Mouse (Mus musculus) T-helper 17 cell (primary cell): Measurements from ENCODE around the gene Acy3.
"Not testable (repeated sequence)": the region's sequence is repeated elsewhere in the genome, so short reads cannot be mapped to it uniquely, and the experiment has no call there.

Experiments
- in situ Hi-C, 2 experiments: fragments of 300-600 bp; cut with MboI, MseI; formaldehyde crosslinking; loops; 1 replicate in 1 of 2; 2 replicates in 1 of 2; pipeline ENCODE4 v1.15.1; 2025; ENCODE audit warnings: high pct_unique_total_duplicates in 2 of 2

Acy3 gene

DNA sequence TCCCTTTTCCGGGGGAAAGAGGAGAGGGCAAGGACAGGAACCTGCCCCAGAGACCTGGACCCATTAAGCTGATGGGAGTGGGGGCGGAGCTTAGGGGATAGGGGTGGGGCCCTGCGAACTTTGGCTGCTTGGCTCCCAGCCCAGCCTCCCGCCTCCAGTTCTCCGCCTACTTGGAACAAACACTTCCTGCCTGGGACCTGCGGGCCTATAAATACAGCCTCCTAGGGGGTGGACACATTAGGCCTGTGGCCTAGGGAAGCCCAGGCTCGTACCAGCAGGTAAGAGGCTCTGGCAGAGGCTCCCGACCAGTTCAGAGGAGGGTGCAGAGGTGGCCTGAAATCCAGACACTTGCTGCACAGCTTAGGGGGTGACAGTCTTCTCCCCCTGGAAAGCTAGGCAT lies at the start of gene Acy3:
Gene Acy3, plus strand, starts transcription at position 237 of the 400 bp plus-strand sequence.
- in situ Hi-C loops, result no loop called here

DNA sequence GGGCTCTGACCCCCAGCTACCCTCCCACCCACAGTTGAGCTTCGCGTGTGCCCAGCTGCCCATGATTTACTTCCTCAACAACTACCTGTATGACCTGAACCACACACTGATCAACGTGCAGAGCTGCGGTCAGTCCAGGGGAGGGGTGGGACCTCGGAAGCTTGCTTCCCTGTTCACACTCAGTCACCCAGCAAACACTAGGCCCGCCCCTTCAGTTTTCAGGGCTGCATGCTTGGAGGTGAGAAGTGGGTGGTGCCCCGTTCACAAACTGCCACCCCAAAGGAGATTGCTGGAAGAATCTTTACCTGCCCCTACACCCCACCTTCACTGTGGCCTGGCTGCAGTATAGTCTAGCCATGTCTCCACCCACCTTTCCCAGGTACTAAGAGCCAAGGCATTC lies 44.1 kb upstream of the Acy3 start:
- in situ Hi-C loops, result loop anchor here in 1 of 2 experiments (5.0 kb wide), 1 partner anchor 40 kb away; no protein-coding TSS in a partner anchor

DNA sequence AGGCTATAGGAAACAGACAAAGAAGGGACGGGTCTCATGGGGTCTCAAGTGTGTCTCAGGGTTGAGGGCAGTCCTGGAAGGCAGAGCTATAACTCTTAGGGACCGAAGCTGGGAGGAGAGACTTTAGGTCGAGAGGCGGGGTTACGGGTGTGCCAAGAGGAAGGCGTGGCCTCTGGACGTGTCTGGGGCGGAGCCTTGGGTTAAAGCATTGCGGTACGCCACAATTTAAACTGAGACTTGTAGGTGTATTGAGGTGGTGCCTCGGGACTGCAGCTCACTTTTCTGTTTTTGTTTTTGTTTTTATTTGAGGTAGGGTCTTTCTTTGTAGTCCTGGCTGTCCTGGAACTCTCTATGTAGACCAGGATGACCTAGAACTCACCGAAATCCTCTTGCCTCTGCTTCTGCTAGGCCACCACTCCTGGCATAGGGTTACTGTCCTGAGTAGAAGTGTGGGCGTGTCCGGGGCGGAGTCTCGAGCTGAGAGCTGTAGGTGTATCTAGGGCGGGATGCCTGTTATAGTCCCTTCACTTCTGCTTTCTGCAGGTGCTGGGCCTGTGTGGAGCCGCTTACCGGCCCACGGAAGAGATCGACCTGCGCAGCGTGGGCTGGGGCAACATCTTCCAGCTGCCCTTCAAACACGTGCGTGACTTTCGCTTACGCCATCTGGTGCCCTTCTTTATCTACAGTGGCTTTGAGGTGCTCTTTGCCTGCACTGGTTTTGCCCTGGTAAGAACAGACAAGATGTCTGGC lies 43.2 kb upstream of the Acy3 start:
- in situ Hi-C loops, result loop anchor here in 1 of 2 experiments (5.0 kb wide), 1 partner anchor 39 kb away; no protein-coding TSS in a partner anchor

DNA sequence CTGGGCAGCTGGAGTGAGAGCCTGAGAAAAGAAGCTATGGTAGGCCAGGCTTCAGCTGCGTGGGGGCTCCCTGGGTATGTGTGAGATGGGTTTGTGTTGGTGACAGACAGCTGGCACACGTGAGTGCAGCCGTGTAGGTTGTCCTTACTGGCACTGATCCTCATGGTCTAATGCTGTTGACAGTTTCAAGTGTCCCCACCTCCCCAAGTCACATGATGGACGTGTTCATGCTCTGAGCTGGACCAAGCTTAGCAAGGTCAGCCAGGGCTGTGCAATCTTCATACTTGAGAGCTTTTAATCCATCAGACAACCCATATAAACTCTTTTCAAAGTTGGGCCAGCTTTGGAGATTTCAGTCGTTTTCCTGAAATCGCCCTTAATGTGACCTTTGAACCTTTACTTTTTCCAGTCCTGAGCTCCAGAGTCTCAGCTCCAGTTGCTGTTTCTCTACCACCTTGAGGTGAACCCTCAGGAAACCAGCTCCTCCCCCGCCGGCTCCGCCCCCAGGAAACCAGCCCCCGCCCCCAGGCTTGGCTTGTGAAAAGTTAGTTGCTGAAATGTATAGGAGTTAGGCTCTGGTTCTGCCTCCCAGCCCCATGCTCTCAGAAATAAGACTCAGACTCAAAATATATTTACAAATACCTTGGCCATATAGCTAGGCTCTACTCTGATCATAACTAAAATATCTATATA lies 40.4 kb upstream of the Acy3 start:
- in situ Hi-C loops, result no loop called here

DNA sequence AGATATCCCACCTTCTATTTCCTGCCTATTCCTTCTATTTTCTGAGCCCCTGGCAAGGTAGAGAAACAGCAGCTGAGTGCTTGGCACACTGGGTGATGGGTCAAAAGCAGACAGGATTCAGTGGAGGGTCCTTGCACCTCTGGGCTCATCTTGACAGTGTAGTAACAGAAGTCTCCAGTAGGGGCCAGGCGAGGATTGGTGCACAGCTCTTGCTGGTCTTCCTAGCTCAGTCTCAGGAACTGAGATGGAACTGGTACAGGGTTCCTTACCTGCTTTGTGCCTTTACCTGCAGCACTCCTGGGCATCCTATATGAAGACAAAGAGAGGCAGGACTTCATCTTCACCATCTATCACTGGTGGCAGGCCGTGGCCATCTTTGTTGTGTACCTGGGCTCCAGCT lies 39.7 kb upstream of the Acy3 start:
- in situ Hi-C loops, result no loop called here

DNA sequence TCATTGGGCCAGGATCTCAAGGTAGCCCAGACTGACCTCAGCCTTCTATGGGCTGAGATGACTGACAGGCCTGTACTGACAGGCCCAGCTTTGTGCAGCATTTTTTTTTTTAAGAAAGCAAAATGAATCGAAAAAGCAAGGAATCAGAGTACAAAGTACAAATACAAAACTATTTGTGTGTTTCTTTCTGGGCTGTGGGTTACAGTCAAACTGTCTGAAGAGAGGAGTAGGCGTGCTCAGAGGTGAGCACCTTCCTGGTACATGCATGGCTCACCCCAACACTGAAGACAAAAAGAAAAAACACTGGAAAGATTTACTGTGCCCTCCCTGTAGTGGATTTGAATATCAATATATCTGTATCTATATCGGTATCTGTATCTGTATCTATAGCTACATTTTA lies 38.6 kb upstream of the Acy3 start:
- in situ Hi-C loops, result no loop called here

DNA sequence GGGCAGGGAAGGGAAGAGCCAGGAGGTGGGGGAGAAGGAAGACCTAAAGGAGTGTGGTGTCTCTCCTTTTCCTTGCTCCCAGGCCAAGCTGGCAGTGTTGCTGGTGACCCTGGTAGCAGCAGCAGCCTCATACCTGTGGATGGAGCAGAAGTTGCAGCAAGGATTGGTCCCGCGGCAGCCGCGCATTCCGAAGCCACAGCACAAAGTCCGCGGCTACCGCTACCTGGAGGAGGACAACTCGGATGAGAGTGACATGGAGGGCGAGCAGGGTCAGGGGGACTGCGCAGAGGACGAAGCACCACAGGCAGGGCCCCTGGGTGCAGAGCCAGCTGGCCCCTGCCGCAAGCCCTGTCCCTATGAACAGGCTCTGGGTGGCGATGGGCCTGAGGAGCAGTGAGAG lies 37.8 kb upstream of the Acy3 start:
- in situ Hi-C loops, result no loop called here

DNA sequence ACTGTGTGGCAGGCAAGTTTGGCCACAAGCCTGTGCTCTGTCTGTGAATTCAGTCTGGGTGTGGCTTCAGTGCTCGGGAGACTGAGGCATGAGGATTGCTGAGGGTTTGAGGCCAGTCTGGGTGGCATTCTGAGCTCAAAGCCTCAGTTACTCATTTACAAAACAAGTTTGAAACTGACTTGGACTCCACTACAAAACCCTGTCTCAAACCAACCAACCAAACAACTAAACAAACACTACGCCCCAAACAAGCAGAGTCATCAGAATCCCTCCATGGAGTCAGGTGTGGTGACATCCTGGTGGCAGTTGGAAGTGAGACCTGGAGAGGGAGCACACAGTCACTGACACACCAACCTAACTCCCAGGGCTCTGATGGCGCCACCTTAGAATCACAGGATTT lies 36.0 kb upstream of the Acy3 start:
- in situ Hi-C loops, result no loop called here

DNA sequence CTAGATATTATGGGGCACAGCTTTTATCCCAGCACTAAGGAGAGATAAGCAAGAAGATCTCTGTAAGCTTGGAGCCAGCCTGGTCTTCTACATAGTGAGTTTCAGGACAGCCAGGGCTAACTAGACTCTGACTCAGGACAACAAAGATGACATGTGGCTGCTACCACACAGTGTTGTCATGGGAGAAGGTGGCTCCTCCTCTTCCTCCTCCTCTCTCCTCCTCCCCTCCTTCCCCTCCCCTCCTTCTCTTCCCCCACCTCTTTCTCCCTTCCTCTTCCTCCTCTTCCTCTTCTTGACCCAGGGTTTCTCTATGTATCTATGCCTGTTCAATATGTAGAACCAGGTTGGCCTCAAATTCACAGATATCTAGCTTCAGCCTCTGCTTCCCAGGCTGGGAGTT lies 34.9 kb upstream of the Acy3 start:
- in situ Hi-C loops, result no loop called here

DNA sequence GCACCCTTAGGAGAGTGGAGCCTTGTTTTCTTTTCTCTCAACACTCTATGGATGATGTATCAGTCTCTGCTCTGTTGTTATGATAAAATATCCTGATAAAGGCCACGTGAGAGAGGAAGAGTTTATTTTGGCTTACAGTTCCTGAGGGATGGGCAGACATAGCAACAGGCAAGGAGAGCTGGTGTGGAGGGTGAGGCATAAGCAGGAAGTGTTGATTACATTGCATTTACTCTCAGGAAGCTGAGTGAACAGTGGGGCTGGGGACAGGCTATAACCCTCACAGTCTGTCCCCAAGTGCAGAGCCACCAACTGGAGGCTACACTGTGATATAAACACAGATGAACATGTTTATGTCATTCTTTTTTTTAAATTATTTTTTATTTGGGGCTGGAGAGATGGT lies 34.3 kb upstream of the Acy3 start:
- in situ Hi-C loops, result no loop called here

DNA sequence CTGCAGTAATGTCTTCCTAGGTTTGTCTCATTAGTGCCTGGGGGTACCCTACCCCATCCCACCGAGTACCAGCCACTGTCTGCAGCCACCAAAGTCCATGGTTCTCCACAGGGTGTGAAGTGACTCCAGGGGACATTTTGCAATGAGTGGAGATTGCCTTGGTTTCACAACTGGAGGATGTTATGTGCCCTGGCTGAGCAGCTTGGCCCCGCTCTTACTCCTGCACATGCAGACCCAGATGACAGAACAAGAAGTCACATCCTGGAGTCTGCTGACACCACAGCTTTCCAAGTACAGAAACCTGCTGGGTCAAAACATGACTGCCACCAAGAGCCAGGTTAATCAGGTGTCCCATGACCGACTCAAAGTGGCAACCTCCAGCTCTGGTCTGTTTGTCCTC lies 31.3 kb upstream of the Acy3 start:
- in situ Hi-C loops, result no loop called here

DNA sequence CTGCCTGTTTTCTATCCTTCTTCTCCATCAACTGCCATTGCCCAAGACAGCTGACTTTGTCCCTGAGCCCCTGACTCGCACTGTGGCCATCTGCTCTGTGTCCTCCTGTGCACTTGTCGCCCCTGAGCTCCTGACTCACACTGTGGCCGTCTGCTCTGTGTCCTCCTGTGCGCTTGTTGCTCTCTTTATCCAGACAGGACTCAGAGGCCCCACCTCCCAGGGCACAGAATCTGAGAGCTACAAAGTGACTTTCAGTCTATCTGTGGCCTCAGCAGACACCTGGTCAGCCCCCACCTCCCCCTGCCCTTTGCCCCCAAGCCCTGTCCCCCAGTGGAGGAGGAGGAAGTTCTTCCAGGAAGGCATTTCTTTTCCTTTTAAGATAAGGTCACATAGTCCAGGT lies 30.6 kb upstream of the Acy3 start:
- in situ Hi-C loops, result no loop called here

DNA sequence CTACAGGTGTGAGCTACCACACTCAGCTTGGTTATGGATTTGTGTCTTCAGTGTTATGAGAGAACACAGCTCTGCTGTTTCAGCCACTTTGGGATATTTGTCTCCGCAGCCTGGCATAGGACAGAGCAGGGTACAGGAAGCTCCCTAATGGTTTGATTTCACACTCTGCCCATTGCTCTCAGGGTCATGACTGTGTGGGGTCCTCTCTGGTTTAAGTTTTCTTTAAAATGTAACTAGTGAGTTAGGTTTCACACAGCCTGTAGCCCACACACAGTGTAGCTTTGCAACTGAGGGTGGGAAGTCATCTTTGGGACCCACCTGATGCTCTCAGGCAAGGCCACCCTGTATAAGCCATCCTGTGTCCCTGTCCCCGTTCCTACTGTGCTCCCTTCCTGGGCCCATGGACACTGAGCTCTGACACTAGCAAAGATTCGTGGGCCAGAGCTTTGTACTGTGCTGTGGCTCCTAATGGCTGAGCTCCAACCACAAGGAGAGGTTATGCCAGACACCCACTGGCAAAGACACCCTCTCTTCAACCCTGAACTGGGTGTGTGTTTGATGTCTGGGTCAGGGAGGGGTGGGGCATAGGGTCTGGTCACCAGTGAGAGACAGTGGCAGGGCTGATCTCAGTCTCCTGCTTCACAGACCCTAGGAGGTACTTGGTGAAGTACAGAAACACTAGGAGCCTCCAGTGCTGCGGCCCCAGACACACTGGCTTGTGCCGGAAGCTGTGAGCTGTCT lies 28.9 kb upstream of the Acy3 start:
- in situ Hi-C loops, result not testable (repeated sequence)

DNA sequence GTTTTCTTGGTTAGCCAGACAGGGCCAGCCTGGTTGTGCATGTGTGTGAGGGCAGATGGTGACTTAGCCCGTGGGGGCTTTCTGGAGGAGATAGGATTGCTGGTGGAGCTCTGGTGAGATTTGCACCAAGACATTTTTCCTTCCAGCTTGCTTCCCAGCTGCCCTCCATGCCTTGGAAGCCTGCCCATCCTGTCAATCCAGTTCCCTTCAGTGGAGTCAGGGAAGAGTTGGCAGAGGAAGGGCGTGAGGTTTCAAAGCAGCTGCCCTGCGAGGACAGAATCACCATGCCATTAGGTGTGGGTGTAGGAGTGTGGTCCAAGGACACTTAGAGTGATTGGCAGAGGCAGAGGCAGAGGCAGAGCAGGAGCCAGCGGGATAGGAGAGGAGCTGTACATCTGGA lies 27.9 kb upstream of the Acy3 start, which contains the start of gene Aldh3b3:
Gene Aldh3b3, plus strand, starts transcription at position 176 of the 400 bp plus-strand sequence.
- in situ Hi-C loops, result no loop called here

DNA sequence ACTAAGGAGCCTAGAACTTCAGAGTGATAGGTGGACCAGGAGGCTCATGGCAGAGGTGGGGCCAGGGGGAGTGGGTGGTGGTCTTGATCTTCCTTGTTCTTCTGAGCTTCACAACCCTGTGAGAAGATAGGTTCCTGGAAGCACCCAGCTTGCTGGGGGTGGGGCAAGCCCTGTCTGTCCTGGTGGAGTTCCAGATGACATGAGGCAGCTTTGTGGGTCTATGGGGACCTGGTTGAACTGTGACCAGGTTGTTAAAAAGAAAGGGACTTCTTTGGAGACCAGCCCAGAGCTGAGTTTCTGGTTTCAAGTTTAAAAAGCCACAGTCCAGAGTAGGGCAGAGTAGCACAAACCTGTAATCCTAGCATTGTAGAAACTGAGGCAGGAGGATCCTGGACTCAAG lies 27.3 kb upstream of the Acy3 start:
- in situ Hi-C loops, result no loop called here

DNA sequence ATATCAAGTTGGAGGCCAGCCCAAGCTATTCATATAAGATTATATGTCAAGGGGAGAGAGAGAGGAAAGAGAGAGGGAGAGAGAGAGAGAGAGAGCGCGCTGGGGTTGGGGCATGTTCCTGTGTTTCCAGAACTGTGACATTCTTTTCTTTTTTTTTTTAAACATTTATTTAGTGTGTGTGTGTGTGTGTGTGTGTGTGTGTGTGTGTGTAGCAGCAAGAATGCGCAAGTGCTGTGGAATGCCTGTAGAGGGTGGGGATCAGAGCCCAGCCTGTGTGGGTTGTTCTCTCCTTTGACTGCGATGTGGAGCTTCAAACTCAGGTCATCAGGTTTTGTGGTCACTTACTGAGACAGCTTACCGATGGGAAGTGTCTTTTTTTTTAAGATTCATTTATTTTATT lies 26.2 kb upstream of the Acy3 start:
- in situ Hi-C loops, result no loop called here

DNA sequence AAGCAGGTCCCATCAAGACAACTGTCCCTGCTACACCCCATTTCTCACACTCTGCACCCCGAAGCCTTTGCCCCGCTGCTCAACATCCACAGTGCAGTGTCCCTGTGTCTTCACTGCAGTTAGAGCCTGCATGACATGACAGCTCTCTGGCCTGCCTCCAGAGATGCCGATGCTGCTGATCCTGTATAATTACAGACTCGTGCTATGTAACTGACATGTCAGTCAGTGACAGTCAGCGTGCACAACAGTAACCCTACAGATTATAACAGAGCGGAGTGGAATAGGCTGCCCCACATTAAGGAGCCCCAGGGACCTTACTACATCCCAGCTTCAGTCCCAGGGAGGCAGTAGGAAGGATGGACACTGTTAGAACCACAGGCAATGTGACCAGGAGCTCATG lies 24.6 kb upstream of the Acy3 start:
- in situ Hi-C loops, result not testable (repeated sequence)

DNA sequence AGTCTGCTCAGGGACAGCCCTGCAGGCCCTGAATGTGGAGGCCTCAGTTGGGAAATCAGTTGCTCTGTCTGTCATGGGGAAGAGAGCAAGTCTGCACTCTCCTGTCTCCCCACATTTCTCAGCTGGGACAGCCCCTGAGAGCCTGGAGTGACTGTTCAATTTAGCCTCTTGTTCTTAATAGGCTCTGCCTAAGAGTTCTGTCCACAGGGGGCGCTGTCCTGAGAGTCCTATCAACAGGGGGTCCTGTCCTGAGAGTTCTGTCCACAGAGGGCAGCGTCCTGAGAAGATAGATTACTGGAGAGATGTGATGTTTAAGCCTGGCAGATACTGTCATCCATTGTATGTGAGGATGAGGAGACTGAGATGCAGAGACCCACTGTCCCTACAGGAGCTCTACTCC lies 23.9 kb upstream of the Acy3 start:
- in situ Hi-C loops, result no loop called here

DNA sequence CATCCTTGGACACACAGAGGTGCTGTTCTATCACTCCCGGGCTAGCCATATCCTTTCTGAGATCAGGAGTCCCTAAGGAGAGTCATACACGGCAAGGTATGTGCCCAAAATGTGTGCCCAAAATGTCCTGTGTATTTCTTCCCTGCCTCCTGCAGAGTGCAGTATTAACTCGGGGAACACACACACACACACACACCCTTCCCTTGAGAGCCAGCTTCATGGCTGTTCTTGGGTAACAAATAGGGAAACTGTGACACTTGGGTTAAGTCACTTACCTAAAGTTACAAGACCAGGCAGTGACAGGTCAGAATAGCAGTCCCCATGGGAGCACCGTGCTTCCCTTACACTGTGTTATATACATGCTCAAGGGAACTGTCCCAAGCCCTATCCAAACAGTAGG lies 22.3 kb upstream of the Acy3 start:
- in situ Hi-C loops, result no loop called here

DNA sequence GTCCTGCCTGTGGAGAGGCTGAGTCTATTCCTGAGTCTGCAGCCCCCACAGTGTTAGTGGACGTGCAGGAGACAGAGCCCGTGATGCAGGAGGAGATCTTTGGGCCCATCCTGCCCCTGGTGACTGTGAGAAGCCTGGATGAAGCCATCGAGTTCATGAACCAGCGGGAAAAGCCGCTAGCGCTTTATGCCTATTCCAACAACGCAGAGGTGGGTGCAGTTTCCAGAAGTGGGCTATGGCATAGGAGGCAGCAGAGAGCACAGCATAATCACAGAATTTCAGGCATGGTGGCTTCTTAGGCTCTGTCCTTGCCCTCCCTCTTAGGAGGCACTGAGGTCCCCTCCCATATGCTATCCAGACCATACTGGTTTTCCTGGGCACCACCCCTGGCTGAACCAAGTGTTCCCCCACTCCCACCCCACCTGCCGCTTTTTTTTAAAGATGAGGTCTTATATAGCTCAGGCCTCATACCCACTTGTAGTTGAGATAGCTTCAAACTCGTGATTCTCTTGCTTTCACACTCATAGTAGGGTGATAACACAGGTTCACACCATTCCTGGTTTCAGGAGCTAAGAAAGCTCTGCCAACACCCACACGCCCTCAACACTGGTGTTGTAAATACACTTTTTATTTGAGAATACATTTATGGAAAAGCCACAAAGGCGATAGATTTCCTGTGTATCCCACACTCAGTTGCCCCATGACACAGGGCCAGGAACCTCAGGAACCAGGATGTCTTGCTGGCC lies 19.9 kb upstream of the Acy3 start:
- in situ Hi-C loops, result no loop called here

DNA sequence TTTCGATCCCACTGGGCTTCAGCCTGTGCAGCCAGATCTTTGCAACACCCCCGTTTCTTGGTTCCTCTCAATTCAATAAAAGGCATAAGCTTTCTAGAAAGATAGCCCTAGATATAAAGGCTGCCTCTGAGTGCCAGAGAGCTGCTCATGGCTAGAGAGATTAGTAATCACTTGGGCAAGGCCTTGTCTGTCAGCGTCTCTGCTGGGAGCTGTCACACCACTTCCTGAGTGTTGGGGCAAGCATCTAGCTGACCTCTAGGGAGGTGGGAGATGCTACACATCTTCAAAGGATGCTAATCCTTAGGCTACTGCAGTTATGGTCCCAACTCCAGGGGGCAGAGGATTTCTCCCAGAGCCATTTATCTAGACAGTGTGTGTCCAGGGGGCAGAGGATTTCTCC lies 19.1 kb upstream of the Acy3 start:
- in situ Hi-C loops, result no loop called here

DNA sequence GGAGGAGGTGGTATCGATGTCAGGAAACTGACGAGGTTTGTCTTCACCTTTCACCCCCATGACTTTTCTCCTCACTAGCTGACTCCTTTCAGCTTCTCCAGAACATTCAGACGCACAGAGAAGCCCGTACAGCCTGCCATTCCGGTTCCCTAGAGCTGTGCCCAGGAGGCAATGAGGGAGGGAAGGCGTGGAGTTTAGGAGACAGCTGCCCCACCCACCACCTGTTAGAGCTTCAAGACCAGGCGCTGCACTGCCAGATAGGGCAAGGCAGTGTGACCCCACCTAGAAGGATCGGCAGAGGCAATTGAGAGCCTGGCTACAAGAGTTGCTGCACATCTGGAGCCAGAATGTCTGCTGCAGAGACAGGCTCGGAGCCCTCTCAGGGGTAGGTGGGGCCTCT lies 14.1 kb upstream of the Acy3 start, which contains the start of gene Aldh3b2:
Gene Aldh3b2, plus strand, starts transcription at position 100 of the 400 bp plus-strand sequence.
- in situ Hi-C loops, result no loop called here
